Mouse (Mus musculus) brain, embryonic 14.5 days (tissue): ENCODE results near the gene Dbi.

Experiments
- CTCF ChIP-seq: fragments of 200-500 bp; IDR thresholded peaks from 2 replicates; pipeline ENCODE4 v1.5.1; 2012; ENCODE audit warnings: inconsistent platforms, mild to moderate bottlenecking, moderate library complexity, borderline replicate concordance; ENCODE audit not compliant: insufficient read depth, insufficient read length; ENCODE audit errors: extremely low read depth
- POLR2A ChIP-seq: fragments of 200-500 bp; IDR thresholded peaks from 2 replicates; pipeline ENCODE4 v1.6.1; 2012; ENCODE audit warnings: mild to moderate bottlenecking, inconsistent platforms, borderline replicate concordance; ENCODE audit not compliant: poor library complexity, insufficient read depth, insufficient read length, severe bottlenecking; ENCODE audit errors: extremely low read depth

- no peak for TF ChIP-seq CTCF
- TF ChIP-seq POLR2A: no peak
Observed at GRCm38 (mm10) chr1:120120141-120120968, 523 bp downstream of the Dbi start.
